Mouse (Mus musculus) cerebellum, adult 2 months (tissue): ENCODE data around the gene Frmd4a.

Experiments used
- CTCF ChIP-seq: fragments of 200-500 bp; IDR thresholded peaks from 2 replicates; pipeline ENCODE4 v1.5.1; 2011; ENCODE audit warnings: low read depth, mild to moderate bottlenecking, control low read depth, low read length, moderate library complexity, borderline replicate concordance; ENCODE audit not compliant: insufficient read depth
- POLR2A ChIP-seq: fragments of 200-500 bp; IDR thresholded peaks from 2 replicates; pipeline ENCODE4 v1.6.1; 2011; ENCODE audit warnings: low read length, control low read depth, borderline replicate concordance; ENCODE audit not compliant: insufficient read depth

DNA sequence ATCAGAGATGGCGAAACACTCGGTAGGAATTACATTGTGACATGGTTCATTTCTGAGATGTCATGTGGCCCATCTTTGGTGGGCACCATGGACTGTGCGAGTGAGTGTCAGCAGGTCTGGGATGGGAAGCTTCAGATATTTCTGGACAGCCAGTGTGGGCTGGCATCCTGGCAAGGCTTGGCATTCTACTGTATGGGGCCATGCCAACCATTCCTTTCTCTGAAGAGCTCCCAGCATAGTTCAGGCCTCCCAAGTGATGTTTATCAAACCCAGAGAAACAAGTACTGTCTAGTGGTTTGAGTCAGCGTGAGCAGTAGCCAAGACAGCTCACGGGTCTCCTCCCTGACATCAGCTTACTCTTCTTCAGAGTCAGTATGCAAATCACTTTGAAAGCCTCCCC is 551.5 kb downstream of the Frmd4a start:
- TF ChIP-seq CTCF (no peak), POLR2A (no peak)
